ENCODE assay signal across 8 mouse cellular contexts in genomic region chr7:38141747-38142545, GRCm38 (mm10). TPM values are rescaled to one million over a fixed set of nuclear protein-coding genes. Genes with fewer than 3 reads are reported as not detected.
DNase-seq lines count a peak whose midpoint lies in the region; ATAC-seq and TF ChIP-seq lines count a peak whose summit lies in the region.

No protein-coding gene starts in this region.

- peak; percentile 85 for DNase-seq in adrenal gland, adult 18-20 months (ENCODE audit: low spot score in 2 of 2)
- DNase-seq in gastrocnemius, postnatal 10 days: peak; percentile 90
- peak; percentile 86 to 91 for DNase-seq in left cerebral cortex, postnatal 14 days (ENCODE audit: low spot score in 2 of 2)
- peak; percentile 81 for DNase-seq in skeletal muscle tissue, adult 2 months (ENCODE audit: low read depth, low spot score)
- DNase-seq in urinary bladder, postnatal 4 days (ENCODE audit: low spot score in 2 of 2): peak; percentile 63 to 87

- 61% methylated on average over 13 of the region's 13 CpGs for WGBS in intestine, embryonic 16.5 days
- 65% methylated on average over 13 of the region's 13 CpGs for WGBS in midbrain, embryonic 12.5 days

- no peaks in the 10 kb centered on the region for H3K4me1 ChIP-seq in cortical plate, adult 2 months (ENCODE audit: control insufficient read depth, insufficient read depth, low read length)
- no peaks in the 10 kb centered on the region for H3K4me1 ChIP-seq in intestine, embryonic 16.5 days (ENCODE audit: control insufficient read depth, insufficient read depth, low read length)
- H3K4me1 ChIP-seq in midbrain, embryonic 12.5 days: no peaks in the 10 kb centered on the region

- H3K36me3 ChIP-seq in intestine, embryonic 16.5 days (ENCODE audit: control insufficient read depth, insufficient read depth, low read length): no peaks in the 10 kb centered on the region
- no peaks in the 10 kb centered on the region for H3K36me3 ChIP-seq in midbrain, embryonic 12.5 days

- peak; percentile 67 for ATAC-seq in intestine, embryonic 16.5 days
- peak; percentile 80 for ATAC-seq in midbrain, embryonic 12.5 days (ENCODE audit: low FRiP score, low read depth)

- H3K4me3 ChIP-seq in cortical plate, adult 2 months (ENCODE audit: insufficient read depth, low read length): no peak overlapping the region
- no peak overlapping the region for H3K4me3 ChIP-seq in intestine, embryonic 16.5 days (ENCODE audit: low read length)
- H3K4me3 ChIP-seq in midbrain, embryonic 12.5 days: no peak overlapping the region

- no peak overlapping the region for H3K4me2 ChIP-seq in intestine, embryonic 16.5 days (ENCODE audit: low read depth, low read length)
- H3K4me2 ChIP-seq in midbrain, embryonic 12.5 days (replicated peaks): no peak overlapping the region

- H3K27ac ChIP-seq in cortical plate, adult 2 months (ENCODE audit: insufficient read depth, low read length): no peak overlapping the region
- no peak overlapping the region for H3K27ac ChIP-seq in intestine, embryonic 16.5 days (ENCODE audit: low read length)
- H3K27ac ChIP-seq in midbrain, embryonic 12.5 days (replicated peaks): no peak overlapping the region

- H3K9ac ChIP-seq in intestine, embryonic 16.5 days (ENCODE audit: low read depth, low read length): no peak overlapping the region
- no peak overlapping the region for H3K9ac ChIP-seq in midbrain, embryonic 12.5 days (replicated peaks)

- TF ChIP-seq CTCF in cortical plate, adult 2 months (IDR thresholded peaks at IDR 0.05; ENCODE audit: extremely low read depth, insufficient read depth, low read length): peak; percentile 88

- intact Hi-C loops in left cerebral cortex, postnatal 14 days (cut with DNase I): loop anchor here (2.0 to 10.0 kb wide), 3 partner anchors 63 to 770 kb away; no protein-coding TSS in a partner anchor

- no peak for TF ChIP-seq POLR2A in cortical plate, adult 2 months (IDR thresholded peaks at IDR 0.05; ENCODE audit: extremely low read depth, insufficient read depth, low read length)

- H3K9me3 ChIP-seq in intestine, embryonic 16.5 days (ENCODE audit: control insufficient read depth, low read length): no peaks in the 10 kb centered on the region
- H3K9me3 ChIP-seq in midbrain, embryonic 12.5 days: no peaks in the 10 kb centered on the region

- no peaks in the 10 kb centered on the region for H3K27me3 ChIP-seq in intestine, embryonic 16.5 days (replicated peaks; ENCODE audit: control insufficient read depth, insufficient read depth, low read length)
- H3K27me3 ChIP-seq in midbrain, embryonic 12.5 days: no peaks in the 10 kb centered on the region

RNA-seq across cellular contexts. Expression of gene Ccne1, which starts 34.6 kb away (rescaled TPM):
- 1 to 10 TPM; 7.7 to 8.9 TPM for total RNA-seq in adrenal gland, adult 18-20 months (2021)
- 19.0 and 21.0 TPM in 2 replicates for polyA plus RNA-seq in cortical plate, adult 2 months (2012; rRNA removed)
- total RNA-seq in gastrocnemius, postnatal 10 days (2021): 1 to 10 TPM; 3.1 to 8.2 TPM
- polyA plus RNA-seq in intestine, embryonic 16.5 days (2015; fragmentation: Nextera tagmentation; extraction: Ambion mirVana): 45.8 and 55.9 TPM in 2 replicates
- total RNA-seq in left cerebral cortex, postnatal 14 days (2021): 10 to 100 TPM; 15.3 to 19.5 TPM
- 36.7 and 37.5 TPM in 2 replicates for polyA plus RNA-seq in midbrain, embryonic 12.5 days (2016; fragmentation: Nextera tagmentation; extraction: Ambion mirVana)

RNA-seq across cellular contexts. Expression of gene 1600014C10Rik, which starts 41.1 kb away (rescaled TPM):
- total RNA-seq in adrenal gland, adult 18-20 months (2021): 10 to 100 TPM; 45.4 to 47.7 TPM
- polyA plus RNA-seq in cortical plate, adult 2 months (2012; rRNA removed): 24.8 TPM in 2 replicates
- 10 to 100 TPM; 15.1 to 15.8 TPM for total RNA-seq in gastrocnemius, postnatal 10 days (2021)
- 16.6 TPM in 2 replicates for polyA plus RNA-seq in intestine, embryonic 16.5 days (2015; fragmentation: Nextera tagmentation; extraction: Ambion mirVana)
- total RNA-seq in left cerebral cortex, postnatal 14 days (2021): 10 to 100 TPM; 17.7 to 18.8 TPM
- polyA plus RNA-seq in midbrain, embryonic 12.5 days (2016; fragmentation: Nextera tagmentation; extraction: Ambion mirVana): 18.5 and 19.9 TPM in 2 replicates
